Mouse (Mus musculus) monocyte, adult 2 months (primary cell): ENCODE data around the gene Rsg1.

Source experiments
- DNase-seq, 2 experiments: peaks; one replicate each; pipeline ENCODE4 v3.0.0; 2022; ENCODE audit warnings: low spot score in 2 of 2, low read depth in 1 of 2

Gene Rsg1

GRCm38 (mm10) chr4:141211646-141212045, 2.1 kb upstream of the Rsg1 start:
- DNase-seq, result no peak

GRCm38 (mm10) chr4:141212892-141213291, 864 bp upstream of the Rsg1 start:
- no peak for DNase-seq

GRCm38 (mm10) chr4:141213342-141213741, 414 bp upstream of the Rsg1 start:
- no peak for DNase-seq

GRCm38 (mm10) chr4:141214337-141214851, 638 bp downstream of the Rsg1 start:
- peak in 1 of 2 experiments; percentile 22 for DNase-seq

GRCm38 (mm10) chr4:141219583-141220213, 5.9 kb downstream of the Rsg1 start:
- DNase-seq, result no peak

- no peak for DNase-seq
Observed at GRCm38 (mm10) chr4:141221848-141222247, 8.1 kb downstream of the Rsg1 start.

GRCm38 (mm10) chr4:141222752-141223151, 9.0 kb downstream of the Rsg1 start:
- DNase-seq, result no peak

- DNase-seq, result no peak
Observed at GRCm38 (mm10) chr4:141228687-141229086, 14.9 kb downstream of the Rsg1 start.

GRCm38 (mm10) chr4:141233196-141233595, 19.4 kb downstream of the Rsg1 start:
- no peak for DNase-seq

GRCm38 (mm10) chr4:141235537-141236111, 21.9 kb downstream of the Rsg1 start:
- no peak for DNase-seq

GRCm38 (mm10) chr4:141236856-141237255, 23.1 kb downstream of the Rsg1 start:
- no peak for DNase-seq

- DNase-seq, result no peak
Observed at GRCm38 (mm10) chr4:141238492-141239387, 25.0 kb downstream of the Rsg1 start.

GRCm38 (mm10) chr4:141239388-141240125, 25.8 kb downstream of the Rsg1 start, which contains the start of gene Arhgef19:
Gene Arhgef19 (plus strand): TSS chr4:141239499.
- DNase-seq, result peak; percentile 58 to 61

- no peak for DNase-seq
Observed at GRCm38 (mm10) chr4:141240617-141241016, 26.9 kb downstream of the Rsg1 start.

GRCm38 (mm10) chr4:141241861-141242260, 28.1 kb downstream of the Rsg1 start:
- no peak for DNase-seq

GRCm38 (mm10) chr4:141242651-141243241, 29.0 kb downstream of the Rsg1 start:
- no peak for DNase-seq

GRCm38 (mm10) chr4:141243636-141244035, 29.9 kb downstream of the Rsg1 start:
- no peak for DNase-seq

- no peak for DNase-seq
Observed at GRCm38 (mm10) chr4:141244401-141244800, 30.6 kb downstream of the Rsg1 start.

- no peak for DNase-seq
Observed at GRCm38 (mm10) chr4:141244931-141245425, 31.2 kb downstream of the Rsg1 start.
